Mouse (Mus musculus) central nervous system, embryonic 14 days (tissue): ENCODE measurements around the gene Slc6a8. TPM values are rescaled to one million over a fixed set of nuclear protein-coding genes. Genes with fewer than 3 reads are reported as not detected.

Experiments used
- polyA plus RNA-seq: library from polyadenylated mRNA; depleted of rRNA; stranded (reverse); fragments of >200 nt; gene quantifications from 2 replicates; pipeline ENCODE4 v1.2.3, GENCODE M21; 2012; rRNA removed

The Slc6a8 gene
- polyA plus RNA-seq: 63.2 and 64.5 TPM in 2 replicates

GRCm38 (mm10) chrX:73672879-73673618, at the start of gene Slc6a8:
Gene Slc6a8, plus strand, starts transcription at chrX:73673150.

GRCm38 (mm10) chrX:73639255-73639675, 33.7 kb upstream of the Slc6a8 start, which contains the start of gene Dusp9:
Gene Dusp9, plus strand, starts transcription at chrX:73639419.

GRCm38 (mm10) chrX:73659575-73660283, 13.2 kb upstream of the Slc6a8 start, which contains the start of gene Pnck:
Gene Pnck, minus strand, starts transcription at chrX:73660117.

GRCm38 (mm10) chrX:73716109-73716661, 43.2 kb downstream of the Slc6a8 start, which contains the start of the genes Bcap31 and Abcd1:
Gene Bcap31, minus strand, starts transcription at chrX:73716175.
Gene Abcd1, plus strand, starts transcription at chrX:73716597.

Other genes starting within 250 kb of the Slc6a8 start
- 0.11 and 0.12 TPM in 2 replicates for gene Trex2, start 237.8 kb upstream of the Slc6a8 start, polyA plus RNA-seq
- gene Haus7, start 214.1 kb upstream of the Slc6a8 start, polyA plus RNA-seq: 53.8 and 55.2 TPM in 2 replicates
- 61.3 and 123 TPM in 2 replicates for gene Bgn, start 189.5 kb upstream of the Slc6a8 start, polyA plus RNA-seq
- gene Atp2b3, start 170.1 kb upstream of the Slc6a8 start, polyA plus RNA-seq: 8.5 and 8.7 TPM in 2 replicates
- gene Dusp9, start 33.7 kb upstream of the Slc6a8 start, polyA plus RNA-seq: 0.79 and 2.1 TPM in 2 replicates
- gene Pnck, start 13.0 kb upstream of the Slc6a8 start, polyA plus RNA-seq: 128 and 130 TPM in 2 replicates
- 51.7 and 61.3 TPM in 2 replicates for gene Bcap31, start 43.0 kb downstream of the Slc6a8 start, polyA plus RNA-seq
- 15.6 and 16.2 TPM in 2 replicates for gene Abcd1, start 43.4 kb downstream of the Slc6a8 start, polyA plus RNA-seq
- 0.60 and 1.2 TPM in 2 replicates for gene Plxnb3, start 83.9 kb downstream of the Slc6a8 start, polyA plus RNA-seq
- gene Srpk3, start 101.3 kb downstream of the Slc6a8 start, polyA plus RNA-seq: 0.36 and 8.6 TPM in 2 replicates
- gene Idh3g, start 113.7 kb downstream of the Slc6a8 start, polyA plus RNA-seq: 426 and 432 TPM in 2 replicates
- 163 and 179 TPM in 2 replicates for gene Ssr4, start 113.9 kb downstream of the Slc6a8 start, polyA plus RNA-seq
- gene Pdzd4, start 151.8 kb downstream of the Slc6a8 start, polyA plus RNA-seq: 91.6 and 95.9 TPM in 2 replicates
- gene Avpr2, start 219.0 kb downstream of the Slc6a8 start, polyA plus RNA-seq: not detected in 2 replicates
- gene L1cam, start 223.0 kb downstream of the Slc6a8 start, polyA plus RNA-seq: 172 and 174 TPM in 2 replicates
- gene Arhgap4, start 248.7 kb downstream of the Slc6a8 start, polyA plus RNA-seq: 7.8 and 7.9 TPM in 2 replicates
- 108 TPM in 2 replicates for gene Naa10, start 248.8 kb downstream of the Slc6a8 start, polyA plus RNA-seq